Mouse (Mus musculus) G1E-ER4 (cell line): ENCODE measurements around the gene Hmga1. TPM values are rescaled to one million over a fixed set of nuclear protein-coding genes. Genes with fewer than 3 reads are reported as not detected.
A peak's percentile ranks its signal among the peaks of the same experiment; 100 is the strongest.

Experiments
- GATA1 ChIP-seq: IDR thresholded peaks from one replicate; pipeline ENCODE4 v1.8.0; 2012; ENCODE audit warnings: low read length, inconsistent platforms
- polyA plus RNA-seq: library from polyadenylated mRNA; stranded (reverse); fragments of >175 nt; gene quantifications from 2 replicates; pipeline ENCODE4 v1.2.3, GENCODE M21; 2012

Hmga1 gene
- polyA plus RNA-seq, 1 experiment = 2,596 TPM

DNA sequence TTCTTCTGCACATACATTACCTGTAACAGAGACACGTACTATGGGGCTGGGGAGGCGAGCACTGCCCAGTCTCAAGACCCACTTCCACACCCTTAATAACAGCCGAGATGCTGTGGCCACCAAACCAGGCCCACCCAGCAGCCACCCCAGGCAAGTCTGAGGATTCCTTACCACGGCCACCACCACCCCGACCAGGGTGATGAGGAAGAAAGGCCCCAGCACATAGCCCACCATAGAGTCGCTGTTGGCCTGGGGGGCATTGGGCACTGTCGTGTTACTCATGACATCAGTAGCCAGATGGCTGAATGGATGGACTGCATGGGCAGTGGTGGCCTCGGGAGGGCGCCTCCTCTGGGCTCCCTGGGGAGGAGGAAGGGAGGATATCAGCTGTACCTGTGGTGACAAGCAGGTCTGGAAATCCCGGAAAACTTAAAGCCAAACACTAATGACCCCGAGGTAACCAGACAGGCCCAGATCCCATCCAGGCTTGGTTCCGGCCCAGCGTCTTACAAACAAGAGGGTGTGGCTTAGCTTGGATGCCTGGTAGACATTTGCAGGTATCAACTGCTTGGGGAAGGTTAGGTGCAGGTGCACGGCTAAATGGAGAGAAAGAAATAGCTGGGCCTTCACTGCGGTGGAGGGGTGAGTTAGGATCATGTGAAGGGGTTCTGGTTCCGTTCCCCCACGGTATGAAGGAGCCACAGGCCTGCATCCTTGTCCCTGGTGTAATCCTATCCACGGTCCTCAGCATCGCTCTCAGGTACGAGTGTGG is 8.3 kb downstream of the Hmga1 start:
- TF ChIP-seq GATA1 = no peak

DNA sequence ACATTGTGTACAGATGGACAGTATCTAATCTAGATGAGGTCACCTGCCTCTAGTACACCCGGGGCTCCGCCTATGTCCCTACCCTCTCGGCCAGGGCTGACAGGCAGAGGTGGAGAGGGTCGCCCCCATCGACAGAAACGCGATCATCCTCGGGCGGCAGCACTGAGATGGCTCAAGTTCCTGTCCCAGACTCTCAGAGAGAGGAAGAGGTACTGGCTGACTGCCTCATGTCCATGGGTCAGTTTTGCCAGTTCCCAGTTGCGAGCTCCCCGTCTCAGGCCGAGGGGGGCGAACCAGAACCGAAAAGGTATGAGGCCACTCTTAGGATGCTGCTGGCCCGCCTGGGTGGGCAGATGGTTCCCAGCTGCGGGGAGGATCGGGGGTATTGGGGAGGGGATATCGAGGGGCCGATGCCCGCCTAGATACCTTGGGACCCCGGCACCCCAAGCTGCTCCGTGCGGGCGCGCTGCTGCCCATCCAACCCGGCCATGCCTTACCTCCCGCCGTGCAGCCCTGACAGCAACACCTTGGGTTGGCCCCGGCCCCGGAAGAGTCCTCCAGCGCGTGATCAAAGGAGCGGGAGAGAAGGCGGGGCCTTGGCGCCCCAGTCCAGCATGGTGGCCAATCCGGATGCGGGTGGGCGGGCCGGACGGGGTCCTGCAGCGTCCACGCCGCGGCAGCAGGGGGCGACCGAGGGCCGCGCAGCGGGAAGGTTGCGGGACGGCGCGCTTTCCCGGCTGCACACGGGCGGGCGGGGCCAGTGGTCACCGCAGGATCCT is 9.1 kb downstream of the Hmga1 start, which contains the start of gene AI413582:
Gene AI413582 (minus strand): TSS at position 594 of the 779 bp plus-strand sequence.
- TF ChIP-seq GATA1 = no peak

- TF ChIP-seq GATA1 = no peak
Observed at GRCm38 (mm10) chr17:27565942-27566267, 9.6 kb downstream of the Hmga1 start.

GRCm38 (mm10) chr17:27568228-27568627 is 11.9 kb downstream of the Hmga1 start:
- no peak for TF ChIP-seq GATA1

- no peak for TF ChIP-seq GATA1
Observed at GRCm38 (mm10) chr17:27571315-27571714, 15.0 kb downstream of the Hmga1 start.

- no peak for TF ChIP-seq GATA1
Observed at GRCm38 (mm10) chr17:27573772-27574320, 17.5 kb downstream of the Hmga1 start.

- no peak for TF ChIP-seq GATA1
Observed at GRCm38 (mm10) chr17:27574470-27575115, 18.3 kb downstream of the Hmga1 start.

GRCm38 (mm10) chr17:27575116-27575776 is 18.9 kb downstream of the Hmga1 start:
- TF ChIP-seq GATA1 = no peak

DNA sequence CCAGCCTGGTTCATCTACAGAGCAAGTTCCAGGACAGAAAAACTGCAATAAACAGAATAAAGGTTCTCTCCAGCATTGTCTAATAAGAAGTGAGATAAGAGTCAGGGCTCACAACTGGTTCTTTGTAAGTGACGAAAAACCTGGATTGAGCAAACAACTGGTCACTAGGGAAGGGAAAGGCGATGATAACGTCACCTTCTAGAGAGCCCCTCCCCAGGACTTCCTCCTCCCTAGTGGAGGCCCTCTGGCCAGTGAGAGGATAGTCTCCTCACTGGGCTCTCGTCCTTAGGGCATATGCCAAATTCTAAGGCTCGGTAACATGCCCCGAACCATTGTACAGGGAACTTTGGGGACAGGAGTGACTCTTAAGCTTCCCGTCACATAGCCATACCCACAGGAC is 19.8 kb downstream of the Hmga1 start:
- no peak for TF ChIP-seq GATA1

DNA sequence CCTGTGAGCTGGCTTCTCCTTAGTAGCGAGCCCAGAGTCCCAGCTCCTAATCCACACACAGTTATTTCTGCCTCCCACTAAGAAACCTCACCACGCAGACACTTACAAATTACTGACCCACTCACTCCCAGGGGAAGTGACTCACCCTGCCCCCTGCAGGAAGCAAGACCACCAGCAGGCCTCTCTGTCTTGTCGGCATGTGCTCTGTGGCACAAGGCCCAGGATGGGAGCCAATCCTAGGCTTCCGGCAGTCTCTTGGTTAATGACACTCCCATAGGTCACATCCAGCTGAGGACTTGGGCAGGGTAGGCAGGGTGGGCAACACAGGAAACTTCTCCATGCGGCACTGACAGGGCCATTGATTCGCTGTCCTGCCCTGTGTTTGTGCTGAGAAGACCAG is 21.2 kb downstream of the Hmga1 start:
- no peak for TF ChIP-seq GATA1

DNA sequence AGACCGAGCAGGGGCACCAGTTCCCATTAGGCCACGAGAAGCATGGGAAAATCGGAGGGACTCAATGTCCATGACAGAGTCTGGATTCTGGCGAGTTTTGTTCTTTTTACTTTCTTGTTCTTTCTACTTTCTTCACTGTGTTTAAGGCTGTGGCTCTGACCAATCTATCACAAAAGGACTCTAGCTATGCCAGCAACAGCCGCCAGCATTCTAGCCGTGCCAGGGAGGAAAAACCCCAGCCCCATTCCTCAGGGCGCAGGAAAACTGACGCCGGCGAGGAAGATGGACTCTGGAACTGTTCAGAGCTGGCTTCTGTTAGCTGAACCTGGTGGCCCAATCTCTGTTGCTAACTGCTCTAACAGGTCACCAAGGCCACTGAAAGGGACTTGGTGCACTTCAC is 22.2 kb downstream of the Hmga1 start:
- no peak for TF ChIP-seq GATA1

DNA sequence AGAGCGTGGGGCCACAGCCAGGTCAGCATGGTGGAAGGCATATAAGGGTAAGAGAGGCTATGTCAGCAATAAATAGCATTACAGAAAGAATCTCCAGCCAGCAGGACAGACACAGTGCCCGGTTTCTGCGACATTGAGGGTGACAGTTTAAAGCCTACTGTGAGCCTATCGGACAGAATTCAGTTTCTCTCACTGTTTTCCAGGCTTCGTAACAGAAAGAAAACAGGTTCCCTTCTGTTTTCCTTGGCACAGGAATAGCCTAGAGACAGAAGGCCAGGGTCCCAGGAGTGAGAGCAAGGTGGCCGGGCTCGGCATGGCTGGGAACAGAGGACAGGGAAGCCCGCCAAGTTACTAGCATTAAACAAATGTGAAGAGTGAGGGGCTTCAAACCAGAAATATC is 23.5 kb downstream of the Hmga1 start:
- TF ChIP-seq GATA1 = no peak

DNA sequence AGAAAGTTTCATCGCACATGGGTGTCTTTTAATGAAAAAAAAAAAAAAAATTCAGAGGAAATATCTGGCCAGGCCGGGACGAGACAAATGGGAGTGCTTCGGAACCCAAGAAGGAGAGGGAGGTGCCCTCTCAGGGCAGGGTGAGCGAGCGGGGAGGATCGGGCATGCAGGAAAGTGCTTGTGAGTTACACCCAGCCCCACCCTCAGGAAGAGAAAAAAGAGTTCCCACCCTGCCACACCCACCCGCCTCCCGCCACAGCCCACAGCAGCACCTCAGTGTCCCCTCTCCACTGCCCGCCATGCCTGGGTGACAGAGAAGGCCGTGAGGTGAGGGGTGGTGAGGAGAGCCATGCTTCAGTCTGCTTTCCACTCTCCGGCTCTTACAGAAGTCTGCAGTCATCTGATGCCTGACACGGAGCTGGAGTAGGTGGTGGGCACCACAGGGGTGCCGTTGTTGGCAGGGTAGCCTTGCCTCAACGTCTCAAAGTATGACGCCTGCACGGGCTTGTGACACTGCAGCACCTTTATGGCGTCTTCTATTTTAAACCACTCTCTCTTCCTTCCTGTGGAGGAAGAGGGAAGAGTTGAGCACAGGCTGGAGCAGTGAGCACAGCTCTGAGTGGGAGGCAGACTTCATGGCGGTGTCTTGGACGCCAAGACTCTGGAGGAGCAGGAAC is 24.2 kb downstream of the Hmga1 start:
- no peak for TF ChIP-seq GATA1

GRCm38 (mm10) chr17:27583185-27583894 is 27.0 kb downstream of the Hmga1 start:
- peak; percentile 2 for TF ChIP-seq GATA1

DNA sequence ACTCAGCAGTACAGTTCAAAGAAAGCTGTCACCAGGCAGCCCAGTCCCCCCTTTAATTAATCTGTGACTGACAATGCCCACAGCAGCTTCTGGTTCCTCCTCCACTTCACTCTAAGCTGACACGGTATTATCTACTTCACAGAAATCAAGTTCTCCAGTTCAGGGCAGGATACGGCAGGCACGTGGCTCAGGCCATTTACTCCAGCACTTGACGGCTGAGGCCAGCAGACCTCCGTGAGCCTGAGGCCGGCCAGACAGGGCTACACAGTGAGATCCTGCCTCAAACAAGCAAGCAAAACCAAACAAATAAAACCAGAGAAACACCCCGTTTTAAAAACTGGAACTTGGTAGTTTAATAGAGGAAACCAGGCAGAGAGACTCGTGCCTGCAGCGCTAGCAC is 30.4 kb downstream of the Hmga1 start:
- TF ChIP-seq GATA1 = no peak
